Mouse (Mus musculus) WW6 (cell line): ENCODE results near the gene Lrrc10b.

Source experiments
- DNase-seq: peaks from one replicate; pipeline ENCODE4 v3.0.0-alpha.2; 2013; ENCODE audit warnings: low read depth, low spot score

Gene Lrrc10b

GRCm38 (mm10) chr19:10444685-10445369, 12.4 kb downstream of the Lrrc10b start:
- DNase-seq, result no peak

- no peak for DNase-seq
Observed at GRCm38 (mm10) chr19:10437521-10437920, 19.8 kb downstream of the Lrrc10b start.

GRCm38 (mm10) chr19:10436726-10437125, 20.5 kb downstream of the Lrrc10b start:
- no peak for DNase-seq

GRCm38 (mm10) chr19:10435908-10436307, 21.4 kb downstream of the Lrrc10b start:
- DNase-seq, result no peak

- DNase-seq, result no peak
Observed at GRCm38 (mm10) chr19:10434927-10435326, 22.3 kb downstream of the Lrrc10b start.

- DNase-seq, result no peak
Observed at GRCm38 (mm10) chr19:10433879-10434540, 23.3 kb downstream of the Lrrc10b start.

GRCm38 (mm10) chr19:10433225-10433624, 24.0 kb downstream of the Lrrc10b start:
- DNase-seq, result no peak

- no peak for DNase-seq
Observed at GRCm38 (mm10) chr19:10431841-10432240, 25.4 kb downstream of the Lrrc10b start.

GRCm38 (mm10) chr19:10431410-10431809, 25.9 kb downstream of the Lrrc10b start:
- no peak for DNase-seq

GRCm38 (mm10) chr19:10429371-10429770, 27.9 kb downstream of the Lrrc10b start:
- DNase-seq, result no peak

GRCm38 (mm10) chr19:10427431-10427830, 29.8 kb downstream of the Lrrc10b start:
- no peak for DNase-seq

- DNase-seq, result no peak
Observed at GRCm38 (mm10) chr19:10426793-10427192, 30.5 kb downstream of the Lrrc10b start.

- DNase-seq, result no peak
Observed at GRCm38 (mm10) chr19:10426312-10426711, 31.0 kb downstream of the Lrrc10b start.

- no peak for DNase-seq
Observed at GRCm38 (mm10) chr19:10425484-10426270, 31.6 kb downstream of the Lrrc10b start.

- DNase-seq, result no peak
Observed at GRCm38 (mm10) chr19:10424751-10425150, 32.5 kb downstream of the Lrrc10b start.

GRCm38 (mm10) chr19:10421986-10422976, 35.0 kb downstream of the Lrrc10b start:
- DNase-seq, result no peak

GRCm38 (mm10) chr19:10417436-10417835, 39.8 kb downstream of the Lrrc10b start:
- DNase-seq, result no peak

GRCm38 (mm10) chr19:10416889-10417288, 40.4 kb downstream of the Lrrc10b start:
- DNase-seq, result no peak

- DNase-seq, result no peak
Observed at GRCm38 (mm10) chr19:10415508-10415907, 41.8 kb downstream of the Lrrc10b start.

- DNase-seq, result no peak
Observed at GRCm38 (mm10) chr19:10413701-10414242, 43.5 kb downstream of the Lrrc10b start.
